Mouse (Mus musculus) gastrocnemius, postnatal 36 days (tissue): Measurements from ENCODE around the gene Mrgprd. TPM values are rescaled to one million over a fixed set of nuclear protein-coding genes. Genes with fewer than 3 reads are reported as not detected.

Source experiments
- DNase-seq, 2 experiments: peaks; one replicate each; pipeline ENCODE4 v3.0.0; 2022
- intact Hi-C: fragments of 180-260 bp; cut with DNase I; formaldehyde crosslinking; loops from one replicate; pipeline ENCODE4 v1.15.1; 2025
- total RNA-seq, 2 experiments: library from RNA; stranded (reverse); gene quantifications; 2 replicates each; pipeline ENCODE4 v1.2.3; 2021

The Mrgprd gene
- total RNA-seq, 2 experiments from 2014 or later = not detected

- intact Hi-C loops = no loop called here
Observed at GRCm38 (mm10) chr7:145337889-145338288, 23.3 kb downstream of the Mrgprd start.

GRCm38 (mm10) chr7:145340248-145340904 is 25.7 kb downstream of the Mrgprd start:
- intact Hi-C loops = no loop called here
- DNase-seq = no peak

More at GRCm38 (mm10) chr7:145337889-145338288, 23.3 kb downstream of the Mrgprd start:
- DNase-seq = no peak

Other genes starting within 250 kb of the Mrgprd start
- gene 1810010D01Rik, start 106.7 kb upstream of the Mrgprd start, total RNA-seq = not detected
- gene Tpcn2, start 30.8 kb upstream of the Mrgprd start, total RNA-seq = 1 to 10 TPM; 1.7 to 1.9 TPM
- gene Mrgprf, start 14.0 kb upstream of the Mrgprd start, total RNA-seq = 1 to 10 TPM; 2.5 to 2.7 TPM